Mouse (Mus musculus): ENCODE measurements around the gene Tubgcp3. TPM values are rescaled to one million over a fixed set of nuclear protein-coding genes. Genes with fewer than 3 reads are reported as not detected.
A peak's percentile ranks its signal among the peaks of the same experiment; 100 is the strongest.
"Not testable (repeated sequence)": the region's sequence is repeated elsewhere in the genome, so short reads cannot be mapped to it uniquely, and the experiment has no call there.

The Tubgcp3 gene
- polyA plus RNA-seq, 1 experiment from 2014 or later = 20.9 TPM

DNA sequence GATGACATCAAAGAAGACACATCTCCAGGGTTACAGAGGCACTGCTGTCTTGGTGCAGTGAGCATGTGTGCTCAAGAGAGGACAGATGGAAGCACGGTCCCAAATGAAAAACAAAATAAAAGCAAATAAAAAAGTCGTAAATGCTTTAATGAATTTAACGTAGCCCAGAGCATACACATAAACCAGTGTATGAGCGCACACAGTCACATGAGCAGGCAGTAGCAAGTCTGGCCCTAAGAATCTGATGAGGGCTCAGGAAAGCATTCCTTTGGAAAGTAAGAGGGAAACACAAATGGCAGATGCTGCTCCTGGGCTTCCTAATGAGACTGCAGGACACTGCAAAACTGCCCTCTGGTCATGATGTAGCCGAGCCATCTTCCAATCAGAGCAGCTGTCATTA is 46.2 kb downstream of the Tubgcp3 start:
- no peak overlapping the region for H3K27ac ChIP-seq (ENCODE audit: low read length)
- ATAC-seq = no peak
- H3K27me3 ChIP-seq (replicated peaks; ENCODE audit: insufficient read depth, low read length) = no peaks in the 10 kb centered on the region
- H3K4me2 ChIP-seq (replicated peaks; ENCODE audit: low read depth, low read length) = no peak overlapping the region
- TF ChIP-seq EP300 (IDR thresholded peaks at IDR 0.05) (no peak), CTCF (IDR thresholded peaks at IDR 0.05) (no peak)
- no peaks in the 10 kb centered on the region for H3K4me1 ChIP-seq (ENCODE audit: insufficient read depth, low read depth, low read length)
- no peak overlapping the region for H3K9ac ChIP-seq (replicated peaks; ENCODE audit: low read depth)
- no peaks in the 10 kb centered on the region for H3K9me3 ChIP-seq (ENCODE audit: low read length)
- H3K4me3 ChIP-seq (ENCODE audit: low read depth, low read length) = no peak overlapping the region
- 87% methylated on average over 5 of the region's 5 CpGs for WGBS
- no peak for DNase-seq (ENCODE audit: low spot score)
- H3K36me3 ChIP-seq (ENCODE audit: insufficient read depth, low read length) = peaks cover 42% of the 10 kb centered on the region

DNA sequence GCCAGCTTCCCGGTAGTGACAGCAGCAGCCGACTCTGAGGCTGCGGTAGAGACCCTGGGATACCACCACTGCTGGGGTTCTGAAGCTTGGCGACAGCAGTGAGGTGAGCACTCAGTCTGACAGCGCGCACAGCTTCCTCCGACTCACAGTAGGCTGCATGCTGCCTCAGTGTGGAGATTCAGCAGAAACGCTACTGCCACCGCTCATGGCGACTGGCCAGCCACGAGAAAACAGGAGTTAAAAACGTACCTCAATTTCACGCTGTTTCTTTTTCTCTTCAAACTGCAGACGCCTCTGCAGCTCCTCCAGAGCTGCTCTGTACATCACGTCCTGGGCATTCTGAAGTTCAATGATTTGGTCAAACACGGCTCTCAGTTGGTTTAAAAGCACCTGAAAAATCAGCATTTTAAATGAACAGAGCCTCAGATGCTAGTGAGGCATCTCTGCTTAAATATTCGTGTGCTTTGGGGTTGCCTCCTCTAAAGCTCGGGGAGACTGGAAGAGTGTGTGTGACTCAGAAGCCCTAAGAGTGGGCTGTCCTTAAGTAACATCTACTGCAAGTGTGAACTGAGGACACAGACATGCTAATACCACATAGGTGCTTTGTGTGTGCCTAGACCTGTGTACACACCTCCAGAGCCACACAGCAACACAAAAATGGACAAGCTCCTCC is 50.4 kb downstream of the Tubgcp3 start:
- Histone ChIP-seq H3K27me3 (replicated peaks; ENCODE audit: insufficient read depth, low read length) (no peaks in the 10 kb centered on the region), H3K4me3 (ENCODE audit: low read depth, low read length) (no peak overlapping the region), H3K9me3 (ENCODE audit: low read length) (no peaks in the 10 kb centered on the region), H3K36me3 (ENCODE audit: insufficient read depth, low read length) (peaks cover 47% of the 10 kb centered on the region), H3K9ac (replicated peaks; ENCODE audit: low read depth) (no peak overlapping the region), H3K4me1 (ENCODE audit: insufficient read depth, low read depth, low read length) (no peaks in the 10 kb centered on the region), H3K27ac (ENCODE audit: low read length) (no peak overlapping the region), H3K4me2 (replicated peaks; ENCODE audit: low read depth, low read length) (no peak overlapping the region)
- DNase-seq (ENCODE audit: low spot score) (no peak), ATAC-seq (no peak)
- WGBS = 91% methylated on average over 18 of the region's 18 CpGs
- TF ChIP-seq CTCF (IDR thresholded peaks at IDR 0.05) = no peak
- no peak for TF ChIP-seq EP300 (IDR thresholded peaks at IDR 0.05)

DNA sequence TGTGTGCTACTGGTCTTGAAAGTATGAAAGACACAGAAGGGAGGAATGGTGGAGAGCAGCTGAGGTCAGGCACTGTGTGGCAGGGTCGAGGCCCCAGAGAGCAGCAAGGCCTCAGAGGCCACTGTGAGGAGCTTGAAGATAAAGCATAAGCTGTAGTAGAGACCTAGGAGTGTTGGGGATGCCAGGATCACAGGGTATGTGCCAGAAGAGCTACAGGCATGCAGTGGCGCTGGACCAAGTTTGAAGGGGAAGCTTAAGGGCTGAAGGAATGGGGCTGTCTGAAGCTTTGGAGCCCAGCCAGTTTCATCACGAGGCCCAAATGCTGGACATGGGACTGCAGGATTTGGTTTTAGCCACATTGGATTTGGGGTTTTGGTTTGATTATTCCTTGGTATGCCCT is 54.7 kb downstream of the Tubgcp3 start:
- H3K4me1 ChIP-seq (ENCODE audit: insufficient read depth, low read depth, low read length); DNase-seq (ENCODE audit: low spot score); H3K27me3 ChIP-seq (replicated peaks; ENCODE audit: insufficient read depth, low read length); H3K4me2 ChIP-seq (replicated peaks; ENCODE audit: low read depth, low read length); H3K4me3 ChIP-seq (ENCODE audit: low read depth, low read length); H3K27ac ChIP-seq (ENCODE audit: low read length); H3K9me3 ChIP-seq (ENCODE audit: low read length); H3K9ac ChIP-seq (replicated peaks; ENCODE audit: low read depth): not testable (repeated sequence)
- peaks cover 18% of the 10 kb centered on the region for H3K36me3 ChIP-seq (ENCODE audit: insufficient read depth, low read length)
- peak; percentile 44; the same call in 1 of the 2 replicates for ATAC-seq
- WGBS = 56% methylated on average over 3 of the region's 3 CpGs

DNA sequence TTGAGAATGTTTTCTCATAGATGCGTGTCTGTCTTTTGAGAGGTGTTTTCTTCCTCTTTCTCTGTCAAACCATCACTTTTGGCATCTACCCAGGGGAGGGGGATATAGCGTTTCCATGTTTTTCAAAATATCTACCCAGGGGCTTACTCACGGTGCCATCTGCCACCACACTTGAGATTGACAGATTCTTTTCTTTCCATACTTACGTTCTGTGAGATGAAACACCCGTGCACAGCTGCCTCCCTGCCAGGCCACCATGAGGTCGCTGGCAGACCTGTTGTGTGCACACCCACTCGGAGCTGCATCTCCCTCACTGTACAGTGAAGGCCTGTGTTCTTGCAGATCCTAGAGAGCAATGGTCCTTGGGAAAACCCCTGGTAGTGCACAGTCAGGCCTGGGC is 58.8 kb downstream of the Tubgcp3 start:
- no peak overlapping the region for H3K27ac ChIP-seq (ENCODE audit: low read length)
- H3K36me3 ChIP-seq (ENCODE audit: insufficient read depth, low read length) = peaks cover 4% of the 10 kb centered on the region; the same call in 1 of the 2 replicates
- WGBS = 79% methylated on average over 7 of the region's 7 CpGs
- H3K4me1 ChIP-seq (ENCODE audit: insufficient read depth, low read depth, low read length) = no peaks in the 10 kb centered on the region
- TF ChIP-seq EP300 (IDR thresholded peaks at IDR 0.05) (no peak), CTCF (IDR thresholded peaks at IDR 0.05) (no peak)
- H3K4me3 ChIP-seq (ENCODE audit: low read depth, low read length) = no peak overlapping the region
- no peak overlapping the region for H3K9ac ChIP-seq (replicated peaks; ENCODE audit: low read depth)
- no peaks in the 10 kb centered on the region for H3K27me3 ChIP-seq (replicated peaks; ENCODE audit: insufficient read depth, low read length)
- no peak for DNase-seq (ENCODE audit: low spot score)
- H3K9me3 ChIP-seq (ENCODE audit: low read length) = no peaks in the 10 kb centered on the region
- no peak overlapping the region for H3K4me2 ChIP-seq (replicated peaks; ENCODE audit: low read depth, low read length)
- ATAC-seq = no peak

DNA sequence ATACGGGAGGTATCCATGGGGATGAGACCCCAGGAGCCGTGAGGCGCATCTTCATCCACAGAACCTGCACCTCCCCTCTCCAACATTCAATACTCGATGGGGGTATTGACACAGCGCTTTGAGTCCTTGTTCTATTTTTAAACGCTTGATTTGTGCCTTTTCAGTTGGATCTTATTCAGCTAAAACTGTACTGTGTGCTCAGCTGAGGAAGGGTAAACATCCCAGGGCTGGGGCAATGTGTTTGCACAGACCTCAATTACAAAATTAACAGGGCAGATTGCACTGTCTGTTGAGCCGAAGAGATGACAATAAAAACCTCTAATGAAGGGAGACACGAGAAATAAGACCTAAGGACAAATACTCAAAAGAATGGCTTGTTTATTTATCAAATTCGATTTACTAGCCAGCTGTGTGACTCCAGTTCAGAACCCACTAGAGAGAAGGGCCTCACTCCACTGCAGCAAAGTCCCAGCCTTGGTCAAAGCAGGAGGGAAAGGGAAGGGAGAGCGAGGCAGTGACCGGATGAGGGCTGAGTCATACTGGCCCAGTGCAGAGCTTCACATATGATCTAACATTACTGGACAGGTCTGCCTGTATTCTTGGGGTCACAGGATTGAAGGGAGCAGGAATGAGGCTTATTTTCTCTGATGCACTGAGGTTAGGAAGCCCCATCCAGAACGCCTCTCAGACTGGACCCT is 62.1 kb downstream of the Tubgcp3 start:
- ATAC-seq (peak; percentile 56), DNase-seq (ENCODE audit: low spot score) (peak; percentile 39)
- TF ChIP-seq EP300 (IDR thresholded peaks at IDR 0.05) (no peak), CTCF (IDR thresholded peaks at IDR 0.05) (no peak)
- Histone ChIP-seq H3K36me3 (ENCODE audit: insufficient read depth, low read length) (no peaks in the 10 kb centered on the region), H3K4me2 (replicated peaks; ENCODE audit: low read depth, low read length) (no peak overlapping the region), H3K27me3 (replicated peaks; ENCODE audit: insufficient read depth, low read length) (no peaks in the 10 kb centered on the region; the same call in 1 of the 2 replicates), H3K9me3 (ENCODE audit: low read length) (no peaks in the 10 kb centered on the region), H3K9ac (replicated peaks; ENCODE audit: low read depth) (no peak overlapping the region), H3K27ac (ENCODE audit: low read length) (no peak overlapping the region), H3K4me3 (ENCODE audit: low read depth, low read length) (no peak overlapping the region), H3K4me1 (ENCODE audit: insufficient read depth, low read depth, low read length) (no peaks in the 10 kb centered on the region)
- 41% methylated on average over 12 of the region's 12 CpGs for WGBS

DNA sequence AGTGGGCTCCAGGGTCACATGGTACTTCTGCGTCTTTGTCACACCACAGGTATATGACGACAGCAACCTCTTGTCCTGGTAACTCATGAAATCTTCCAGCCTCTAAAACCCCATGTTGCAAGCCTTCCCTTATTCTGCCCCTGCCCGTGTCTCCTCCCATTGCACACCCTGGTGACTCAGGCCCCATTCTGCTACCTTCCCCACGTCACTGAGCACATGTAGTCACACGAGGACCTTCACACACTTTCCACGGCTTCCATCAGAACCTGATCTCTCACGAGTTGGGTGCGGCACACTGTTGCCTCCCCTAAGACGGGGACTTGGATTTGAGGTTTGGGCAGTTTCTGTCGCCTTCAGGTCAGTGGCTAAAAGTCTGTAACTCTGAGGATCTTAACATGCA is 63.2 kb downstream of the Tubgcp3 start:
- H3K36me3 ChIP-seq (ENCODE audit: insufficient read depth, low read length) = no peaks in the 10 kb centered on the region
- TF ChIP-seq EP300 (IDR thresholded peaks at IDR 0.05) = no peak
- TF ChIP-seq CTCF (IDR thresholded peaks at IDR 0.05) = no peak
- no peak overlapping the region for H3K9ac ChIP-seq (replicated peaks; ENCODE audit: low read depth)
- H3K4me3 ChIP-seq (ENCODE audit: low read depth, low read length) = no peak overlapping the region
- H3K4me2 ChIP-seq (replicated peaks; ENCODE audit: low read depth, low read length) = no peak overlapping the region
- no peaks in the 10 kb centered on the region for H3K9me3 ChIP-seq (ENCODE audit: low read length)
- H3K27ac ChIP-seq (ENCODE audit: low read length) = no peak overlapping the region
- H3K4me1 ChIP-seq (ENCODE audit: insufficient read depth, low read depth, low read length) = no peaks in the 10 kb centered on the region
- WGBS = 66% methylated on average over 10 of the region's 10 CpGs
- H3K27me3 ChIP-seq (replicated peaks; ENCODE audit: insufficient read depth, low read length) = no peaks in the 10 kb centered on the region; the same call in 1 of the 2 replicates
- DNase-seq (ENCODE audit: low spot score) (no peak), ATAC-seq (0 out of 2 replicates have a peak, but pooled peaks have one; percentile 21)

All from lung, postnatal 0 days (tissue).